Mouse (Mus musculus): ENCODE measurements at regions not wholly inside any gene's neighbourhood (a gene's known extent, or its start where the extent isn't known, plus 50 kb on each side); places are given as distances from the start of the nearest gene placed in this dataset.

- TF ChIP-seq POLR2A (IDR thresholded peaks at IDR 0.05; ENCODE audit: insufficient read length, low read depth) = no peak
- TF ChIP-seq E2F4 (IDR thresholded peaks at IDR 0.05; ENCODE audit: insufficient read depth) = no peak
- TF ChIP-seq TCF3 (IDR thresholded peaks at IDR 0.05; ENCODE audit: insufficient read length, low read depth) = no peak
- TF ChIP-seq POLR2AphosphoS2 (IDR thresholded peaks at IDR 0.05; ENCODE audit: insufficient read length, low read depth) = no peak
- TF ChIP-seq MYOG (IDR thresholded peaks at IDR 0.05; ENCODE audit: control insufficient read depth in 1 of 3, insufficient read depth in 1 of 3, insufficient read length in 2 of 3, low read depth in 2 of 3) = no peak
- TF ChIP-seq REST (IDR thresholded peaks at IDR 0.05; ENCODE audit: insufficient read depth, insufficient read length) = no peak
- no peak for TF ChIP-seq TCF12 (IDR thresholded peaks at IDR 0.05; ENCODE audit: insufficient read depth, poor library complexity, severe bottlenecking)
- TF ChIP-seq USF1 (IDR thresholded peaks at IDR 0.05; ENCODE audit: low read depth) = no peak
- no peak for TF ChIP-seq MAX (IDR thresholded peaks at IDR 0.05; ENCODE audit: low read depth)
- TF ChIP-seq CEBPB (IDR thresholded peaks at IDR 0.05; ENCODE audit: insufficient read depth, poor library complexity, severe bottlenecking) = no peak
- TF ChIP-seq MYOD1 (IDR thresholded peaks at IDR 0.05; ENCODE audit: control insufficient read depth in 1 of 3, insufficient read length in 2 of 3, low read depth in 2 of 3) = no peak
- no peak for TF ChIP-seq SRF (IDR thresholded peaks at IDR 0.05; ENCODE audit: control insufficient read depth, insufficient read length, low read depth)
Observed at GRCm38 (mm10) chr7:133317511-133317910, 193.4 kb upstream of the Ctbp2 start.
